Comparison of ENCODE assay signal across 9 mouse cellular contexts in the genomic region with DNA sequence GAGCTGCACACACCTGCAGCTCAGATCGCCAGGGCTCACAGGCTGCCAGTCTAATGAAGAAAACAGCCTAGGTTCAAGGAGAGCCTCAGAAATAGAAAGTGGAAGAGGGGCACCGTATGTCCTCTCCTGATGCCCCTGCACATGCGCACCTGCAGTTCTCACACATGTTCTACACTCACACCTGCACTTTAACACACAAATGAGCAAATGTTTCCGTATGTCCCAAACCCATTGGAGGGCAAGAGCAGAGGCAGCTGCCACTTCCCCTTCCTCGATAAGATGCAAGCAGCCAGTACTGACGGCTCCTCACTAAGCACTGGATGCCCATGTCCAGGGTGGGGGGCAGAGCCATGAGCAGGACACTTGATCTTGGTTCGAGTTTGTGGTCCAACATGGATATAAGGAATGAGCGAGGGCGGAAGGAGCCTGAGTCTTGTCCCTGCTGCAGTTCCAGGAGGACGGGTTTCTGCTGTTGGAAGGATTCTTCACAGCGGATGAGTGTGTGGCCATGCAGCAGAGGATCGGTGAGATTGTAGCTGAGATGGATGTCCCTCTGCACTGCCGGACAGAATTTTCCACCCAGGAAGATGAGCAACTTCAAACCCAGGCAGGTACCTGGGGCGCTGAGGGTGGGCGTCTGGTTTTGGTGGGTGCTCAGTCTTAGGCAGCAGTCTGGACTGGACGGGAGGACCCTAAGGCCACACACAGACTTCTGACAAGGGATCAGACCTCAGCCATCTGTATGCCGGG. TPM values are rescaled to one million over a fixed set of nuclear protein-coding genes. Genes with fewer than 3 reads are reported as not detected.
DNase-seq lines count a peak whose midpoint lies in the region; ATAC-seq and TF ChIP-seq lines count a peak whose summit lies in the region.
"Had no signal": no experiment of that assay in that cellular context is flagged by ENCODE, and none has a peak within 500 bp of the region (broad histone marks: within the 10 kb centered on the region; RNA-seq: fewer than 3 reads in every experiment).

No protein-coding gene starts in this region.

- H3K27ac ChIP-seq in layer of hippocampus, adult 2 months = peak overlapping the region; percentile 84
- H3K27ac ChIP-seq in brown adipose tissue, adult 24 weeks (replicated peaks; ENCODE audit: low read depth, low read length) = peak overlapping the region; percentile 69
- peak overlapping the region; percentile 5; the same call in 1 of the 2 replicates for H3K27ac ChIP-seq in intestine, postnatal 0 days (ENCODE audit: low read depth, low read length)

- H3K4me1 ChIP-seq in brown adipose tissue, adult 24 weeks (ENCODE audit: control insufficient read depth, insufficient read depth, insufficient read length, low read length) = peaks cover 42% of the 10 kb centered on the region
- H3K4me1 ChIP-seq in intestine, postnatal 0 days (replicated peaks; ENCODE audit: control insufficient read depth, insufficient read depth, low read length) = 0 out of 2 replicates have a peak, but pooled peaks cover 12% of the 10 kb centered on the region

- no peak for TF ChIP-seq CTCF in layer of hippocampus, adult 2 months (conservative IDR thresholded peaks at IDR 0.05)
- no peak for TF ChIP-seq CTCF in intestine, postnatal 0 days (IDR thresholded peaks at IDR 0.05; ENCODE audit: low read depth)

- WGBS in intestine, postnatal 0 days = 85% methylated on average over 17 of the region's 17 CpGs

- 0 out of 2 replicates have a peak, but pooled peaks cover 5% of the 10 kb centered on the region for H3K36me3 ChIP-seq in intestine, postnatal 0 days (ENCODE audit: control insufficient read depth, insufficient read depth)

- ATAC-seq in intestine, postnatal 0 days = no peak

- DNase-seq in cerebellum, adult 9-10 months = peak; percentile 22
- DNase-seq in cerebellum, postnatal 14 days = no peak
- no peak for DNase-seq in layer of hippocampus, adult 2 months (ENCODE audit: low spot score in 2 of 2)
- DNase-seq in layer of hippocampus, postnatal 10 days (ENCODE audit: low spot score in 2 of 2) = no peak
- no peak for DNase-seq in embryo, embryonic 10.5 days (ENCODE audit: low spot score)
- no peak for DNase-seq in ovary, postnatal 14 days (ENCODE audit: low spot score)

- no peak overlapping the region; the same call in 1 of the 2 replicates for H3K4me3 ChIP-seq in layer of hippocampus, adult 2 months
- no peak overlapping the region for H3K4me3 ChIP-seq in brown adipose tissue, adult 24 weeks (ENCODE audit: insufficient read depth, low read depth, low read length)
- no peak overlapping the region for H3K4me3 ChIP-seq in intestine, postnatal 0 days (ENCODE audit: low read depth, low read length)

- no peak overlapping the region for H3K4me2 ChIP-seq in intestine, postnatal 0 days (replicated peaks; ENCODE audit: low read depth)

- H3K27me3 ChIP-seq in intestine, postnatal 0 days (replicated peaks; ENCODE audit: control insufficient read depth, insufficient read depth, low read length) = no peaks in the 10 kb centered on the region

- no peaks in the 10 kb centered on the region for H3K9me3 ChIP-seq in intestine, postnatal 0 days (ENCODE audit: control insufficient read depth)

- H3K9ac ChIP-seq in intestine, postnatal 0 days (ENCODE audit: low read depth, low read length) = no peak overlapping the region

RNA-seq across cellular contexts. Expression of a gene that starts 3.4 kb away (rescaled TPM):
- total RNA-seq in layer of hippocampus, adult 2 months (2021) = 10 to 100 TPM; 21.5 to 22.2 TPM
- 10 to 100 TPM; 16.9 to 19.2 TPM for total RNA-seq in layer of hippocampus, postnatal 10 days (2021)
- polyA plus RNA-seq in brown adipose tissue, adult 24 weeks (2012; ENCODE audit: insufficient read depth, insufficient read length, missing spikeins) = 16.2 and 19.3 TPM in 2 replicates
- 3.1 and 3.7 TPM in 2 replicates for polyA plus RNA-seq in intestine, postnatal 0 days (2015; fragmentation: Nextera tagmentation; extraction: Ambion mirVana)

RNA-seq across cellular contexts. Expression of a gene that starts 11.4 kb away (rescaled TPM):
- not detected for total RNA-seq in layer of hippocampus, adult 2 months (2021)
- total RNA-seq in layer of hippocampus, postnatal 10 days (2021) = not detected
- polyA plus RNA-seq in brown adipose tissue, adult 24 weeks (2012; ENCODE audit: insufficient read depth, insufficient read length, missing spikeins) = not detected in 2 replicates
- not detected in 2 replicates for polyA plus RNA-seq in intestine, postnatal 0 days (2015; fragmentation: Nextera tagmentation; extraction: Ambion mirVana)
- total RNA-seq: megakaryocyte progenitor cell, adult 5-6 weeks had no signal

RNA-seq across cellular contexts. Expression of a gene that starts 16.7 kb away (rescaled TPM):
- total RNA-seq in layer of hippocampus, adult 2 months (2021) = 10 to 100 TPM; 22.1 to 22.2 TPM
- total RNA-seq in layer of hippocampus, postnatal 10 days (2021) = 10 to 100 TPM; 23.8 to 24.4 TPM
- polyA plus RNA-seq in brown adipose tissue, adult 24 weeks (2012; ENCODE audit: insufficient read depth, insufficient read length, missing spikeins) = 37.8 and 40.5 TPM in 2 replicates
- 23.7 and 24.7 TPM in 2 replicates for polyA plus RNA-seq in intestine, postnatal 0 days (2015; fragmentation: Nextera tagmentation; extraction: Ambion mirVana)

RNA-seq across cellular contexts. Expression of a gene that starts 16.8 kb away (rescaled TPM):
- total RNA-seq in layer of hippocampus, adult 2 months (2021) = 10 to 100 TPM; 19.0 to 25.9 TPM
- total RNA-seq in layer of hippocampus, postnatal 10 days (2021) = 10 to 100 TPM; 24.6 to 30.1 TPM
- polyA plus RNA-seq in brown adipose tissue, adult 24 weeks (2012; ENCODE audit: insufficient read depth, insufficient read length, missing spikeins) = 10.9 and 19.5 TPM in 2 replicates
- 7.1 and 9.1 TPM in 2 replicates for polyA plus RNA-seq in intestine, postnatal 0 days (2015; fragmentation: Nextera tagmentation; extraction: Ambion mirVana)

RNA-seq across cellular contexts. Expression of a gene that starts 29.0 kb away (rescaled TPM):
- 10 to 100 TPM in 1 of 2 experiments, 1 to 10 TPM in 1; 8.7 to 10.9 TPM for total RNA-seq in layer of hippocampus, adult 2 months (2021)
- 1 to 10 TPM; 5.8 to 7.2 TPM for total RNA-seq in layer of hippocampus, postnatal 10 days (2021)
- polyA plus RNA-seq in brown adipose tissue, adult 24 weeks (2012; ENCODE audit: insufficient read depth, insufficient read length, missing spikeins) = not detected in 2 replicates
- 0.03 and 0.04 TPM in 2 replicates for polyA plus RNA-seq in intestine, postnatal 0 days (2015; fragmentation: Nextera tagmentation; extraction: Ambion mirVana)
- total RNA-seq: megakaryocyte progenitor cell, adult 5-6 weeks had no signal

Comparison
In these comparisons a context has a peak if more than half of its experiments do, and no peak if none do; other contexts are left out.
1. H3K27ac ChIP-seq: peak in every context shown above with its lines; median percentile 84 in layer of hippocampus, adult 2 months; 69 in brown adipose tissue, adult 24 weeks; 5 in intestine, postnatal 0 days.